Mouse (Mus musculus) heart, embryonic 11.5 days (tissue): Measurements from ENCODE around the gene Tmem86a. TPM values are rescaled to one million over a fixed set of nuclear protein-coding genes. Genes with fewer than 3 reads are reported as not detected.

ENCODE experiments used
- ATAC-seq: fragments of 200-750 bp; cut with Nextera tagmentation; replicated peaks from 2 replicates; pipeline ENCODE4 v1.8.0; 2017; ENCODE audit warnings: moderate library complexity; ENCODE audit not compliant: insufficient number of reproducible peaks, low FRiP score, low TSS enrichment
- H3K27ac ChIP-seq: fragments of 300-500 bp; sonication (generic); 2 replicates; pipeline ENCODE4 v1.5.1; 2014; ENCODE audit warnings: mild to moderate bottlenecking, low read depth, low read length
- H3K27me3 ChIP-seq: fragments of 300-500 bp; sonication (generic); 2 replicates; pipeline ENCODE4 v1.6.1; 2014; ENCODE audit warnings: mild to moderate bottlenecking, low read length, mixed read lengths; ENCODE audit not compliant: control insufficient read depth, insufficient read depth
- H3K36me3 ChIP-seq: fragments of 300-500 bp; sonication (generic); 2 replicates; pipeline ENCODE4 v1.6.1; 2014; ENCODE audit warnings: mild to moderate bottlenecking, low read length, moderate library complexity, mixed read lengths; ENCODE audit not compliant: control insufficient read depth, insufficient read depth
- H3K4me1 ChIP-seq: fragments of 300-500 bp; sonication (generic); 2 replicates; pipeline ENCODE4 v1.6.1; 2014; ENCODE audit warnings: low read length; ENCODE audit not compliant: control insufficient read depth, insufficient read depth
- H3K4me2 ChIP-seq: fragments of 300-500 bp; sonication (generic); 2 replicates; pipeline ENCODE4 v1.6.1; 2014; ENCODE audit warnings: mild to moderate bottlenecking, moderate library complexity
- H3K4me3 ChIP-seq: fragments of 300-500 bp; sonication (generic); 2 replicates; pipeline ENCODE4 v1.5.1; 2014; ENCODE audit warnings: low read depth, low read length
- H3K9ac ChIP-seq: fragments of 300-500 bp; sonication (generic); 2 replicates; pipeline ENCODE4 v1.6.1; 2014; ENCODE audit warnings: mild to moderate bottlenecking, low read depth, low read length, moderate library complexity
- H3K9me3 ChIP-seq: fragments of 300-500 bp; sonication (generic); replicated peaks from 2 replicates; pipeline ENCODE4 v1.6.1; 2016; ENCODE audit warnings: low read length; ENCODE audit not compliant: control insufficient read depth
- WGBS: fragments of 180-500 bp; shearing (Covaris S2); extraction: QIAGEN DNeasy Blood & Tissue Kit; methylation state at CpG from one replicate; pipeline ENCODE4 v1.1.7; 2014; ENCODE audit not compliant: insufficient replicate concordance; 5-methylcytosine and 5-hydroxymethylcytosine counted together
- polyA plus RNA-seq: library from polyadenylated mRNA; unstranded; fragments of >200 nt; fragmentation: Nextera tagmentation; extraction: Ambion mirVana; gene quantifications from 2 replicates; pipeline ENCODE4 v1.2.1, GENCODE M21; 2014

Tmem86a gene
- polyA plus RNA-seq, 1 experiment from 2014 or later, result 13.7 TPM

- no peak overlapping the region for H3K4me3 ChIP-seq
- no peak for ATAC-seq
- peaks cover 15% of the 10 kb centered on the region for H3K4me1 ChIP-seq
- no peak overlapping the region for H3K4me2 ChIP-seq
- H3K36me3 ChIP-seq, result 0 out of 2 replicates have a peak, but pooled peaks cover 2% of the 10 kb centered on the region
- H3K9me3 ChIP-seq, result no peaks in the 10 kb centered on the region
- H3K27ac ChIP-seq, result no peak overlapping the region
- H3K9ac ChIP-seq, result no peak overlapping the region
- WGBS, result 76% methylated on average over 9 of the region's 9 CpGs
- no peaks in the 10 kb centered on the region for H3K27me3 ChIP-seq
Observed at GRCm38 (mm10) chr7:47055744-47056143, 5.3 kb downstream of the Tmem86a start.

GRCm38 (mm10) chr7:47056273-47056672 lies 5.9 kb downstream of the Tmem86a start:
- no peaks in the 10 kb centered on the region for H3K9me3 ChIP-seq
- H3K4me2 ChIP-seq, result no peak overlapping the region
- no peak overlapping the region for H3K9ac ChIP-seq
- H3K27ac ChIP-seq, result no peak overlapping the region
- no peak overlapping the region for H3K4me3 ChIP-seq
- no peak for ATAC-seq
- H3K27me3 ChIP-seq, result no peaks in the 10 kb centered on the region
- peaks cover 12% of the 10 kb centered on the region for H3K4me1 ChIP-seq
- 77% methylated on average over 4 of the region's 4 CpGs for WGBS
- 0 out of 2 replicates have a peak, but pooled peaks cover 2% of the 10 kb centered on the region for H3K36me3 ChIP-seq

DNA sequence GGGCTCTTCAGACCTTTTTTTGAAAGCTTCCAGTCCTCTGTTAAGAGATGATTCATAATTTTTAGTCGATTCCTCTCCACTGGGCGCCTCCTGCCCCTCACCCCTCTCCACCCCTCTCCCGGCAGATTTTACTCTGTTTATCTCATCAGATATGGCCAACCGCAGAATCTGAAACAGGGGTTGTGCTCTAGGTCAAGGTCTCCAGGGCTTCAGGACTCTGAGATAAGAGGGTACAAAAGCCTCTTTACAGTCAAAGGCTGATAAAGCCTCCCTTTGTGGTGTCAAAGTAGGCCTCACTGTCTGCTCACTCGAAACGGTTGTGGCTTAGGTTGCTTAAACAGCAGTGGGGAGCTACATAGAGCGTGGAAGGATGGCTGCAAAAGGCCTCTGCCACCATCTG lies 8.9 kb downstream of the Tmem86a start:
- H3K27ac ChIP-seq, result no peak overlapping the region
- H3K36me3 ChIP-seq, result no peaks in the 10 kb centered on the region
- no peak overlapping the region for H3K4me2 ChIP-seq
- H3K27me3 ChIP-seq, result no peaks in the 10 kb centered on the region
- no peak overlapping the region for H3K4me3 ChIP-seq
- H3K9me3 ChIP-seq, result no peaks in the 10 kb centered on the region
- no peaks in the 10 kb centered on the region; the same call in 1 of the 2 replicates for H3K4me1 ChIP-seq
- WGBS, result 32% methylated on average over 7 of the region's 7 CpGs
- no peak overlapping the region for H3K9ac ChIP-seq
- no peak for ATAC-seq

DNA sequence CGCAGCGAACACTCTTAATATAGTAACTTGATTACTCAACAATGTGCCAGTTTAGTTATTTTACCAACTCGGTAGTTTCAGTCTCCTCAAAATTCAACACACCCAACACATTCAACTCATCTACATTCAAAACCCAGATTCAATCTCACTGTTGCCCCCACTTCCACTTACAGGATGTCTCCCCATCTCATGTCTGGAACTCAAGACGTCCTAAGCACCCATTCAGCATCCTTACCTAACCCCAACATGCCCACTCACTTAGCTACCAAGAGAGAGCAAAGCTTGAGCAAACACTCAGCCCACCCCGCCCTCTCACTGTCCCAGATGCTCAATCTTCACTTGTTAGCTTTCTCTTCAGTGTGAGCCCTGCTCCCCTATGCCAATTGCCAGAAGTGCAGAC lies 11.2 kb downstream of the Tmem86a start:
- no peak overlapping the region for H3K9ac ChIP-seq
- WGBS, result 66% methylated on average over 5 of the region's 5 CpGs
- no peaks in the 10 kb centered on the region for H3K27me3 ChIP-seq
- no peak overlapping the region for H3K4me2 ChIP-seq
- ATAC-seq, result no peak
- H3K27ac ChIP-seq, result no peak overlapping the region
- H3K4me3 ChIP-seq, result no peak overlapping the region
- H3K9me3 ChIP-seq, result no peaks in the 10 kb centered on the region
- H3K36me3 ChIP-seq, result no peaks in the 10 kb centered on the region
- no peaks in the 10 kb centered on the region; the same call in 1 of the 2 replicates for H3K4me1 ChIP-seq

GRCm38 (mm10) chr7:47066942-47067341 lies 16.5 kb downstream of the Tmem86a start:
- Histone ChIP-seq H3K9me3 (no peaks in the 10 kb centered on the region), H3K36me3 (no peaks in the 10 kb centered on the region), H3K4me2 (no peak overlapping the region), H3K4me1 (no peaks in the 10 kb centered on the region), H3K27me3 (no peaks in the 10 kb centered on the region), H3K27ac (no peak overlapping the region), H3K4me3 (no peak overlapping the region), H3K9ac (no peak overlapping the region)
- ATAC-seq, result no peak
- WGBS, result 80% methylated on average over 3 of the region's 3 CpGs

DNA sequence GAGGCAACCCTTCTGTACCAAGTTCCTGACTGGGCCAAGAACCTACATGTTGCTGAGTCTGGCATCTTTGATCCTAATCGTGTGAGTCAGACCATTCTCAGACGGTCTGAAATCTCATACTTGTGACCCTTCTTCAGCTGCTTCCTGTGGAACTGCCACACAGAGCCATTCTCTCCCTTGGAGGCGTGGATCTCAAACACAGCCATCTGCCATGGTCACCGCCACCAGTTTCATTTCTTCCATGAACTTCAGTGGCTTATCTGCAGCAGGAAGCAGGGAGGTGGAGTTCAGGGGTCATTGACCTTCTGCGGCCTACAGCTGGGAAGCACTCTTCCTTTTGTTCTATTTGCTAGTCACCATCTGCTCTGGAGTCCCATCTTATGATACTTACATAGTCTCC lies 17.5 kb downstream of the Tmem86a start:
- Histone ChIP-seq H3K9me3 (no peaks in the 10 kb centered on the region), H3K36me3 (no peaks in the 10 kb centered on the region), H3K27me3 (no peaks in the 10 kb centered on the region), H3K4me1 (no peaks in the 10 kb centered on the region), H3K9ac (no peak overlapping the region), H3K4me2 (no peak overlapping the region), H3K4me3 (no peak overlapping the region), H3K27ac (no peak overlapping the region)
- no peak for ATAC-seq
- 53% methylated on average over 5 of the region's 5 CpGs for WGBS

- H3K4me1 ChIP-seq, result peaks cover 12% of the 10 kb centered on the region
- no peaks in the 10 kb centered on the region for H3K36me3 ChIP-seq
- ATAC-seq, result 0 out of 2 replicates have a peak, but pooled peaks have one; percentile 43
- H3K27me3 ChIP-seq, result no peaks in the 10 kb centered on the region
- H3K9ac ChIP-seq, result no peak overlapping the region
- no peaks in the 10 kb centered on the region for H3K9me3 ChIP-seq
- WGBS, result 65% methylated on average over 5 of the region's 5 CpGs
- no peak overlapping the region for H3K27ac ChIP-seq
- H3K4me3 ChIP-seq, result no peak overlapping the region
- no peak overlapping the region for H3K4me2 ChIP-seq
Observed at GRCm38 (mm10) chr7:47072551-47072950, 22.1 kb downstream of the Tmem86a start.

GRCm38 (mm10) chr7:47073536-47074521 lies 23.4 kb downstream of the Tmem86a start:
- H3K9ac ChIP-seq, result no peak overlapping the region
- ATAC-seq, result no peak
- no peak overlapping the region for H3K4me2 ChIP-seq
- WGBS, result 44% methylated on average over 18 of the region's 18 CpGs
- H3K27ac ChIP-seq, result no peak overlapping the region
- peaks cover 12% of the 10 kb centered on the region for H3K4me1 ChIP-seq
- no peaks in the 10 kb centered on the region for H3K9me3 ChIP-seq
- H3K4me3 ChIP-seq, result no peak overlapping the region
- no peaks in the 10 kb centered on the region for H3K36me3 ChIP-seq
- H3K27me3 ChIP-seq, result no peaks in the 10 kb centered on the region
